Mouse (Mus musculus) liver, adult 2 months (tissue): ENCODE data around the gene Ankrd12. TPM values are rescaled to one million over a fixed set of nuclear protein-coding genes. Genes with fewer than 3 reads are reported as not detected.

ENCODE experiments used
- DNase-seq: peaks from one replicate; pipeline ENCODE4 v3.0.0-alpha.2; 2011; ENCODE audit warnings: low read depth, low spot score; ENCODE audit errors: extremely low read depth
- H3K27ac ChIP-seq: fragments of 200-500 bp; replicated peaks from 2 replicates; pipeline ENCODE4 v1.5.1; 2012; ENCODE audit warnings: low read depth, mild to moderate bottlenecking, control low read depth, inconsistent platforms, low read length; ENCODE audit not compliant: insufficient read depth
- H3K27me3 ChIP-seq: fragments of 200-500 bp; 2 replicates; pipeline ENCODE4 v1.6.1; 2012; ENCODE audit warnings: mild to moderate bottlenecking, moderate library complexity, low read length, inconsistent platforms; ENCODE audit not compliant: control insufficient read depth, insufficient read depth
- H3K36me3 ChIP-seq: fragments of 200-500 bp; 2 replicates; pipeline ENCODE4 v1.6.1; 2012; ENCODE audit warnings: low read length, inconsistent platforms; ENCODE audit not compliant: control insufficient read depth, insufficient read depth
- H3K4me1 ChIP-seq: fragments of 200-500 bp; 2 replicates; pipeline ENCODE4 v1.6.1; 2011; ENCODE audit warnings: low read length; ENCODE audit not compliant: control insufficient read depth, insufficient read depth
- H3K4me3 ChIP-seq: fragments of 200-500 bp; 2 replicates; pipeline ENCODE4 v1.5.1; 2011; ENCODE audit warnings: low read depth, mild to moderate bottlenecking, control low read depth, low read length, moderate library complexity; ENCODE audit not compliant: insufficient read depth
- H3K79me2 ChIP-seq: fragments of 200-500 bp; 2 replicates; pipeline ENCODE4 v1.6.1; 2012; ENCODE audit warnings: inconsistent platforms, mild to moderate bottlenecking, low read length, moderate library complexity; ENCODE audit not compliant: control insufficient read depth, insufficient read depth
- H3K9ac ChIP-seq: fragments of 200-500 bp; 2 replicates; pipeline ENCODE4 v1.6.1; 2012; ENCODE audit warnings: low read depth, mild to moderate bottlenecking, control low read depth, inconsistent platforms, low read length
- CTCF ChIP-seq: fragments of 200-500 bp; IDR thresholded peaks from 2 replicates; pipeline ENCODE4 v1.5.1; 2011; ENCODE audit warnings: low read depth, low read length, control low read depth
- POLR2A ChIP-seq: fragments of 200-500 bp; IDR thresholded peaks from 2 replicates; pipeline ENCODE4 v1.6.1; 2011; ENCODE audit warnings: low read length, control low read depth; ENCODE audit not compliant: insufficient read depth; ENCODE audit errors: extremely low read depth
- WGBS: fragments of 180-500 bp; shearing (Covaris S2); methylation state at CpG from one replicate; pipeline ENCODE4 v1.1.7; 2018; 5-methylcytosine and 5-hydroxymethylcytosine counted together
- polyA plus RNA-seq: library from polyadenylated mRNA; depleted of rRNA; stranded (reverse); fragments of >200 nt; gene quantifications from 2 replicates; pipeline ENCODE4 v1.2.3, GENCODE M21; 2012
- total RNA-seq: library from RNA; depleted of rRNA; stranded (reverse); fragments of >200 nt; gene quantifications from 2 replicates; pipeline ENCODE4 v1.2.3, GENCODE M21; 2014

Ankrd12 gene
- total and polyA plus RNA-seq, 2 experiments = 0.87 to 10.3 TPM

- peaks cover 3% of the 10 kb centered on the region; the same call in 1 of the 2 replicates for H3K36me3 ChIP-seq
- WGBS = 84% methylated on average over 5 of the region's 5 CpGs
- peaks cover 3% of the 10 kb centered on the region; the same call in 1 of the 2 replicates for H3K4me1 ChIP-seq
- no peak for DNase-seq
- H3K4me3 ChIP-seq = no peak overlapping the region
- peaks cover 6% of the 10 kb centered on the region; the same call in 1 of the 2 replicates for H3K79me2 ChIP-seq
- TF ChIP-seq POLR2A (no peak), CTCF (no peak)
- no peak overlapping the region for H3K27ac ChIP-seq
- H3K27me3 ChIP-seq = no peaks in the 10 kb centered on the region
- H3K9ac ChIP-seq = no peak overlapping the region
Measured at GRCm38 (mm10) chr17:65952083-65952482, 124.8 kb downstream of the Ankrd12 start.

DNA sequence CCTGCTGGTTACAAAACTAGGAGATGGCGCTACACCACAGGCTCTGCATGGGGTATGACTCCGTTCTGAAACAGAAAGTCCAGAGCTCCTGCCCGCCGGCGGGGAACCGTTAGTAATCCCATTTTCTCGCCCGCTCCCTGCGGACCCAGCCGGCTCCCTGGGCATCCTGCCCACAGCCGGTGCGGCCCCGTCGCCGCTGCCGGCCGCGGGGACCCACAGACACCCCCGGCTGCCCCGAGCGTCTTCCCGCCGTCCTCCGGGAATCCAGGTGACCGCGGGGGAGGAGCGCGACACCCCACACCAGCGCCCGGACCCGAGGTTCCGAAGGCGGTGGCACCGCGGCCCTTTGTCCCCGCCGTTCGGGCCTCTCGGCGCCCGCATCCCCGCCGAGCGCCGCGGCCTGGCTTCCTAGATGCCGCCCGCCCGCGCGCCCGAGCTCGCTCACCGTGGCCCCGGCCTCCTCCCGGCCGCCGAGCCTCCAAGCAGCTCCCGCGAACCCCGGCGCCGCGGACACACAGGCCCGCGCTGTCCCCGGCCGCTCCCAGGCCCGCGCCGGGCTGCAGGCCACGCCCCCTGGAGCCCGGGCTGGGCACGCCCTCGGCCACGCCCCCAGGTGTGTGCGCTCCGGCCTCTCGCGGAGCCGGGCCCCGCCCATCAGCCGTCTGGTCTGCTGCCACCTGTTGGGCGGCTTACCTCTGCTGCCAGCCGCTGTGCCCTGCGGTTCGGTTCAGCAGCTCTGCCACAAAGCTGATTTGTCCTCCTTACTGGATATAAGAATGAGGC is 126.1 kb downstream of the Ankrd12 start, which contains the start of gene Twsg1:
Twsg1 (minus strand) TSS at position 605 of the 783 bp plus-strand sequence.
- peak; percentile 70 for DNase-seq
- peaks cover 6% of the 10 kb centered on the region; the same call in 1 of the 2 replicates for H3K79me2 ChIP-seq
- peak within 1 kb of the TSS; percentile 73 for H3K27ac ChIP-seq
- no peaks in the 10 kb centered on the region for H3K27me3 ChIP-seq
- H3K4me3 ChIP-seq = peak within 1 kb of the TSS; percentile 80
- peak; percentile 45; the same call in 1 of the 2 replicates for TF ChIP-seq POLR2A
- peak; percentile 85 for TF ChIP-seq CTCF
- peaks cover 3% of the 10 kb centered on the region; the same call in 1 of the 2 replicates for H3K4me1 ChIP-seq
- peaks cover 3% of the 10 kb centered on the region; the same call in 1 of the 2 replicates for H3K36me3 ChIP-seq
- under 1% methylated on average over 86 of the region's 87 CpGs for WGBS
- peak within 1 kb of the TSS; percentile 94 for H3K9ac ChIP-seq

GRCm38 (mm10) chr17:65950183-65950582 is 126.7 kb downstream of the Ankrd12 start:
- no peaks in the 10 kb centered on the region for H3K27me3 ChIP-seq
- no peak for TF ChIP-seq CTCF
- no peak for TF ChIP-seq POLR2A
- peak overlapping the region; percentile 80 for H3K4me3 ChIP-seq
- H3K9ac ChIP-seq = no peak overlapping the region
- WGBS = 20% methylated on average over 7 of the region's 7 CpGs
- H3K79me2 ChIP-seq = peaks cover 6% of the 10 kb centered on the region; the same call in 1 of the 2 replicates
- H3K4me1 ChIP-seq = peaks cover 3% of the 10 kb centered on the region; the same call in 1 of the 2 replicates
- H3K27ac ChIP-seq = peak overlapping the region; percentile 73; the same call in 1 of the 2 replicates
- H3K36me3 ChIP-seq = peaks cover 3% of the 10 kb centered on the region; the same call in 1 of the 2 replicates
- DNase-seq = peak; percentile 24

DNA sequence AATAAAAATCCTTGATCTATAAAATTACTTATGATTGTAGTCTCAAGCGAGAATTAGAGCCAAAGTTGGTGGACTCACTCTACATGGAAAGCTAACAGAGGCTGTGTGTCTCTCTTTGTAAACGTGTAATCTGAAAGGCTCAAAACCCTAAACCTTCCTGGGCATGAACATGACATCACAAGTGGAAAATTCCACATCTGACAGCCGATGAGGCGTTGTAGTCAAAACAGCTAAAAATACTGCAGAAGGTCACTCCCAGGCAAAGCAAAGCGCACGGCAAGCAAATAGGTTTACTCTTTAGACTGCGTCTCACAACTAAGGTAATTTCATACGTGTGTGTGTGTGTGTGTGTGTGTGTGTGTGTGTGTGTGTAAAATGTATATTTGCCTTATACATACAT is 129.6 kb downstream of the Ankrd12 start:
- Histone ChIP-seq H3K27me3 (no peaks in the 10 kb centered on the region), H3K27ac (no peak overlapping the region), H3K36me3 (peaks cover 3% of the 10 kb centered on the region; the same call in 1 of the 2 replicates), H3K9ac (no peak overlapping the region), H3K79me2 (peaks cover 6% of the 10 kb centered on the region; the same call in 1 of the 2 replicates), H3K4me1 (peaks cover 3% of the 10 kb centered on the region; the same call in 1 of the 2 replicates), H3K4me3 (no peak overlapping the region)
- no peak for DNase-seq
- 88% methylated on average over 8 of the region's 8 CpGs for WGBS
- TF ChIP-seq POLR2A = no peak
- TF ChIP-seq CTCF = no peak

DNA sequence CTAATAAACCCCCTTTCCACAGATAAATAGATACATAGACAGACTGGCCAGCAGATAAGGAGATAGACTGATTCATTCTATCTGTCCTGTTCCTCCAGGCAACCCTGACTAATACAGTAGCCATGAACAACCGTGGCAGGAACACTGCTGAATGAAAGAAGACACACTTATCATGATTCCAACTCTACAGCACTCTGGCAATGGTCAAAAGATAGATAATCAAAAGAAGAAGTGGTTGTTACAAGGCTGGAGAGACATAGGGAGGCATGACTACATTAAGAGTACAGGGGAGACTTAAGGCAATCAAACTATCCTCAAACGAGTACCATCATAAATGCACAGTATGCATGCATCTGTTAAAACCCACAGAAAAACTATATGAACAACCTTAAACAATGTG is 131.5 kb downstream of the Ankrd12 start:
- Histone ChIP-seq H3K4me3 (no peak overlapping the region), H3K79me2 (peaks cover 6% of the 10 kb centered on the region; the same call in 1 of the 2 replicates), H3K9ac (no peak overlapping the region), H3K36me3 (peaks cover 3% of the 10 kb centered on the region; the same call in 1 of the 2 replicates), H3K27me3 (no peaks in the 10 kb centered on the region), H3K27ac (no peak overlapping the region), H3K4me1 (no peaks in the 10 kb centered on the region)
- no peak for TF ChIP-seq CTCF
- no peak for TF ChIP-seq POLR2A
- no peak for DNase-seq
- 95% methylated on average over 2 of the region's 2 CpGs for WGBS
